Mouse (Mus musculus) stomach, embryonic 15.5 days (tissue): ENCODE measurements around the gene Atrn. TPM values are rescaled to one million over a fixed set of nuclear protein-coding genes. Genes with fewer than 3 reads are reported as not detected.
A peak's percentile ranks its signal among the peaks of the same experiment; 100 is the strongest.

ENCODE experiments used
- ATAC-seq: fragments of 200-750 bp; cut with Nextera tagmentation; 2 replicates; pipeline ENCODE4 v1.8.0; 2017; ENCODE audit warnings: low read depth, moderate number of reproducible peaks, moderate TSS enrichment; ENCODE audit not compliant: insufficient read depth, low FRiP score
- H3K27ac ChIP-seq: fragments of 300-500 bp; sonication (generic); 2 replicates; pipeline ENCODE4 v1.5.1; 2015; ENCODE audit warnings: mild to moderate bottlenecking, inconsistent platforms
- H3K27me3 ChIP-seq: fragments of 300-500 bp; sonication (generic); replicated peaks from 2 replicates; pipeline ENCODE4 v1.6.1; 2015; ENCODE audit warnings: inconsistent platforms
- H3K36me3 ChIP-seq: fragments of 300-500 bp; sonication (generic); 2 replicates; pipeline ENCODE4 v1.6.1; 2015; ENCODE audit warnings: inconsistent platforms
- H3K4me1 ChIP-seq: fragments of 300-500 bp; sonication (generic); 2 replicates; pipeline ENCODE4 v1.6.1; 2015; ENCODE audit warnings: inconsistent platforms
- H3K4me2 ChIP-seq: fragments of 300-500 bp; sonication (generic); 2 replicates; pipeline ENCODE4 v1.6.1; 2015; ENCODE audit warnings: mild to moderate bottlenecking, inconsistent platforms
- H3K4me3 ChIP-seq: fragments of 300-500 bp; sonication (generic); replicated peaks from 2 replicates; pipeline ENCODE4 v1.5.1; 2015; ENCODE audit warnings: inconsistent platforms
- H3K9ac ChIP-seq: fragments of 300-500 bp; sonication (generic); 2 replicates; pipeline ENCODE4 v1.6.1; 2015; ENCODE audit warnings: inconsistent platforms
- H3K9me3 ChIP-seq: fragments of 300-500 bp; sonication (generic); 2 replicates; pipeline ENCODE4 v1.6.1; 2016; ENCODE audit warnings: inconsistent platforms
- WGBS: fragments of 180-500 bp; shearing (Covaris S2); methylation state at CpG from one replicate; pipeline ENCODE4 v1.1.7; 2015; 5-methylcytosine and 5-hydroxymethylcytosine counted together
- polyA plus RNA-seq: library from polyadenylated mRNA; unstranded; fragments of >200 nt; fragmentation: Nextera tagmentation; extraction: Ambion mirVana; gene quantifications from 2 replicates; pipeline ENCODE4 v1.2.1, GENCODE M21; 2015

The Atrn gene
- polyA plus RNA-seq = 5.1 and 6.1 TPM in 2 replicates

- Histone ChIP-seq H3K4me3 (peak within 1 kb of the TSS; percentile 99), H3K4me1 (peaks cover 5% of the 10 kb centered on the region; the same call in 1 of the 2 replicates), H3K9ac (peak within 1 kb of the TSS; percentile 97), H3K27ac (peak within 1 kb of the TSS; percentile 78), H3K27me3 (no peaks in the 10 kb centered on the region), H3K4me2 (peak within 1 kb of the TSS; percentile 80), H3K9me3 (no peaks in the 10 kb centered on the region), H3K36me3 (no peaks in the 10 kb centered on the region)
- ATAC-seq = peak; percentile 99
- WGBS = 4% methylated on average over 50 of the region's 50 CpGs
Observed at GRCm38 (mm10) chr2:130905751-130906583, at the start of gene Atrn, which contains the start of gene 4930402H24Rik. TSS of gene Atrn (plus strand) at chr2:130906495. TSS of gene 4930402H24Rik (minus strand) at chr2:130906406.

GRCm38 (mm10) chr2:130862091-130862490 is 44.2 kb upstream of the Atrn start:
- Histone ChIP-seq H3K27me3 (no peaks in the 10 kb centered on the region), H3K4me1 (no peaks in the 10 kb centered on the region), H3K36me3 (no peaks in the 10 kb centered on the region), H3K9me3 (no peaks in the 10 kb centered on the region), H3K9ac (no peak overlapping the region), H3K4me2 (no peak overlapping the region), H3K27ac (no peak overlapping the region), H3K4me3 (no peak overlapping the region)
- ATAC-seq = no peak
- 74% methylated on average over 3 of the region's 3 CpGs for WGBS

- whole genome bisulfite sequencing = 90% methylated on average over 5 of the region's 5 CpGs
- Histone ChIP-seq H3K9ac (no peak overlapping the region), H3K9me3 (no peaks in the 10 kb centered on the region), H3K4me3 (no peak overlapping the region), H3K27me3 (no peaks in the 10 kb centered on the region), H3K4me2 (no peak overlapping the region), H3K36me3 (no peaks in the 10 kb centered on the region), H3K27ac (no peak overlapping the region), H3K4me1 (no peaks in the 10 kb centered on the region)
- ATAC-seq = no peak
Observed at GRCm38 (mm10) chr2:130870916-130871315, 35.4 kb upstream of the Atrn start.

GRCm38 (mm10) chr2:130877376-130877775 is 28.9 kb upstream of the Atrn start:
- H3K27ac ChIP-seq = no peak overlapping the region
- H3K9me3 ChIP-seq = no peaks in the 10 kb centered on the region
- no peaks in the 10 kb centered on the region for H3K36me3 ChIP-seq
- H3K4me3 ChIP-seq = no peak overlapping the region
- H3K4me1 ChIP-seq = no peaks in the 10 kb centered on the region
- H3K9ac ChIP-seq = no peak overlapping the region
- no peak for ATAC-seq
- no peaks in the 10 kb centered on the region for H3K27me3 ChIP-seq
- H3K4me2 ChIP-seq = no peak overlapping the region
- WGBS = 54% methylated on average over 3 of the region's 3 CpGs

GRCm38 (mm10) chr2:130886983-130887382 is 19.3 kb upstream of the Atrn start:
- Histone ChIP-seq H3K27ac (no peak overlapping the region), H3K9me3 (no peaks in the 10 kb centered on the region), H3K9ac (no peak overlapping the region), H3K4me2 (no peak overlapping the region), H3K4me3 (no peak overlapping the region), H3K27me3 (no peaks in the 10 kb centered on the region), H3K36me3 (no peaks in the 10 kb centered on the region), H3K4me1 (no peaks in the 10 kb centered on the region)
- ATAC-seq = no peak

GRCm38 (mm10) chr2:130887456-130887855 is 18.8 kb upstream of the Atrn start:
- Histone ChIP-seq H3K27ac (no peak overlapping the region), H3K27me3 (no peaks in the 10 kb centered on the region), H3K4me2 (no peak overlapping the region), H3K9ac (no peak overlapping the region), H3K36me3 (no peaks in the 10 kb centered on the region), H3K4me3 (no peak overlapping the region), H3K9me3 (no peaks in the 10 kb centered on the region), H3K4me1 (no peaks in the 10 kb centered on the region)
- no peak for ATAC-seq
- 83% methylated on average over 1 of the region's 1 CpGs for WGBS

- Histone ChIP-seq H3K4me1 (no peaks in the 10 kb centered on the region), H3K4me3 (no peak overlapping the region), H3K4me2 (no peak overlapping the region), H3K9ac (no peak overlapping the region), H3K27ac (no peak overlapping the region), H3K9me3 (no peaks in the 10 kb centered on the region), H3K27me3 (no peaks in the 10 kb centered on the region), H3K36me3 (no peaks in the 10 kb centered on the region)
- ATAC-seq = no peak
- 95% methylated on average over 2 of the region's 2 CpGs for WGBS
Observed at GRCm38 (mm10) chr2:130896944-130897343, 9.4 kb upstream of the Atrn start.

GRCm38 (mm10) chr2:130897856-130898255 is 8.4 kb upstream of the Atrn start:
- Histone ChIP-seq H3K4me1 (no peaks in the 10 kb centered on the region), H3K27ac (no peak overlapping the region), H3K36me3 (no peaks in the 10 kb centered on the region), H3K9me3 (no peaks in the 10 kb centered on the region), H3K9ac (no peak overlapping the region), H3K4me2 (no peak overlapping the region), H3K4me3 (no peak overlapping the region), H3K27me3 (no peaks in the 10 kb centered on the region)
- 79% methylated on average over 2 of the region's 2 CpGs for WGBS
- ATAC-seq = no peak

GRCm38 (mm10) chr2:130898783-130899182 is 7.5 kb upstream of the Atrn start:
- H3K27ac ChIP-seq = no peak overlapping the region
- ATAC-seq = no peak; the same call in 1 of the 2 replicates

GRCm38 (mm10) chr2:130906584-130907315 is 455 bp downstream of the Atrn start:
- WGBS = under 1% methylated on average over 55 of the region's 58 CpGs
- Histone ChIP-seq H3K4me2 (peak overlapping the region; percentile 80), H3K9ac (peak overlapping the region; percentile 97), H3K36me3 (no peaks in the 10 kb centered on the region), H3K4me1 (peaks cover 5% of the 10 kb centered on the region; the same call in 1 of the 2 replicates), H3K27ac (peak overlapping the region; percentile 78), H3K9me3 (no peaks in the 10 kb centered on the region), H3K27me3 (no peaks in the 10 kb centered on the region), H3K4me3 (peak overlapping the region; percentile 99)
- ATAC-seq = peak; percentile 19; the same call in 1 of the 2 replicates

More at GRCm38 (mm10) chr2:130898783-130899182, 7.5 kb upstream of the Atrn start:
- Histone ChIP-seq H3K4me2 (no peak overlapping the region), H3K4me3 (no peak overlapping the region), H3K4me1 (no peaks in the 10 kb centered on the region), H3K36me3 (no peaks in the 10 kb centered on the region), H3K9ac (no peak overlapping the region), H3K9me3 (no peaks in the 10 kb centered on the region), H3K27me3 (no peaks in the 10 kb centered on the region)
- 74% methylated on average over 2 of the region's 2 CpGs for WGBS

- Histone ChIP-seq H3K4me1 (peaks cover 5% of the 10 kb centered on the region; the same call in 1 of the 2 replicates), H3K4me3 (no peak overlapping the region), H3K27ac (no peak overlapping the region), H3K9me3 (no peaks in the 10 kb centered on the region), H3K36me3 (no peaks in the 10 kb centered on the region), H3K27me3 (no peaks in the 10 kb centered on the region), H3K4me2 (no peak overlapping the region), H3K9ac (no peak overlapping the region)
- WGBS = 68% methylated on average over 1 of the region's 1 CpGs
- no peak for ATAC-seq
Observed at GRCm38 (mm10) chr2:130911691-130912090, 5.4 kb downstream of the Atrn start.

GRCm38 (mm10) chr2:130914873-130915272 is 8.6 kb downstream of the Atrn start:
- Histone ChIP-seq H3K27me3 (no peaks in the 10 kb centered on the region), H3K27ac (no peak overlapping the region), H3K4me1 (no peaks in the 10 kb centered on the region), H3K9ac (no peak overlapping the region), H3K9me3 (no peaks in the 10 kb centered on the region), H3K36me3 (no peaks in the 10 kb centered on the region), H3K4me2 (no peak overlapping the region), H3K4me3 (no peak overlapping the region)
- WGBS = 85% methylated on average over 1 of the region's 1 CpGs
- ATAC-seq = no peak
